Mouse (Mus musculus) neural tube, embryonic 13.5 days (tissue): Measurements from ENCODE around the gene Ttc30a1. TPM values are rescaled to one million over a fixed set of nuclear protein-coding genes. Genes with fewer than 3 reads are reported as not detected.

Source experiments
- ATAC-seq: fragments of 200-750 bp; cut with Nextera tagmentation; 2 replicates; pipeline ENCODE4 v1.8.0; 2017; ENCODE audit warnings: low read depth, mild to moderate bottlenecking, moderate TSS enrichment, moderate library complexity
- H3K27ac ChIP-seq: fragments of 300-500 bp; sonication (generic); replicated peaks from 2 replicates; pipeline ENCODE4 v1.5.1; 2015; ENCODE audit warnings: moderate library complexity, mild to moderate bottlenecking, inconsistent platforms
- H3K27me3 ChIP-seq: fragments of 300-500 bp; sonication (generic); 2 replicates; pipeline ENCODE4 v1.6.1; 2015; ENCODE audit warnings: mild to moderate bottlenecking, inconsistent platforms
- H3K36me3 ChIP-seq: fragments of 300-500 bp; sonication (generic); 2 replicates; pipeline ENCODE4 v1.6.1; 2015; ENCODE audit warnings: mild to moderate bottlenecking, inconsistent platforms
- H3K4me1 ChIP-seq: fragments of 300-500 bp; sonication (generic); replicated peaks from 2 replicates; pipeline ENCODE4 v1.6.1; 2015; ENCODE audit warnings: inconsistent platforms
- H3K4me2 ChIP-seq: fragments of 300-500 bp; sonication (generic); 2 replicates; pipeline ENCODE4 v1.6.1; 2015; ENCODE audit warnings: inconsistent platforms, mild to moderate bottlenecking, moderate library complexity
- H3K4me3 ChIP-seq: fragments of 300-500 bp; sonication (generic); 2 replicates; pipeline ENCODE4 v1.5.1; 2015; ENCODE audit warnings: mild to moderate bottlenecking, inconsistent platforms
- H3K9ac ChIP-seq: fragments of 300-500 bp; sonication (generic); 2 replicates; pipeline ENCODE4 v1.6.1; 2015; ENCODE audit warnings: moderate library complexity, mild to moderate bottlenecking, inconsistent platforms
- H3K9me3 ChIP-seq: fragments of 300-500 bp; sonication (generic); 2 replicates; pipeline ENCODE4 v1.6.1; 2016; ENCODE audit warnings: inconsistent platforms
- WGBS: fragments of 180-500 bp; shearing (Covaris S2); methylation state at CpG from one replicate; pipeline ENCODE4 v1.1.7; 2015; 5-methylcytosine and 5-hydroxymethylcytosine counted together
- polyA plus RNA-seq: library from polyadenylated mRNA; unstranded; fragments of >200 nt; fragmentation: Nextera tagmentation; extraction: Ambion mirVana; gene quantifications from 2 replicates; pipeline ENCODE4 v1.2.1, GENCODE M21; 2015

Gene Ttc30a1
- polyA plus RNA-seq, 1 experiment from 2014 or later, result 7.9 TPM

DNA sequence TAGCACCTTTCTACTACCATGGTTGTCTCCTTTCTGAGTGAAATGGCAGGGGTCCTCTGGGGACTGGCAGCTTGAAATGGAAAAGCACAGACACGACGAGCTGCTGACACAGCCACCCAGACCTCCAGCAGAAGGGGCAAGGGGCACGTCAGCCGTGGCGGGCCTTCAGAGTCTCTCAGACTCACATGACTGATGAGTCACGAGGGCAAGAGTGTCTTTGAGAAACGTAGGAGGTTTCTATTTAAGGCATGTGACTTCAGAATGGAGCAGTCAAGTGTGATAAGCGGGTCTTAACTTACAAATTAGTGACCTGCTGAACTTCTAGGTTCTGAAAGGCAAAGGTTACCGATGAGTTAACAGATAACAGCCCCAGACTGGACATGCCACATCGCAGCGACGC, 16.0 kb upstream of the Ttc30a1 start:
- no peak overlapping the region for H3K4me2 ChIP-seq

DNA sequence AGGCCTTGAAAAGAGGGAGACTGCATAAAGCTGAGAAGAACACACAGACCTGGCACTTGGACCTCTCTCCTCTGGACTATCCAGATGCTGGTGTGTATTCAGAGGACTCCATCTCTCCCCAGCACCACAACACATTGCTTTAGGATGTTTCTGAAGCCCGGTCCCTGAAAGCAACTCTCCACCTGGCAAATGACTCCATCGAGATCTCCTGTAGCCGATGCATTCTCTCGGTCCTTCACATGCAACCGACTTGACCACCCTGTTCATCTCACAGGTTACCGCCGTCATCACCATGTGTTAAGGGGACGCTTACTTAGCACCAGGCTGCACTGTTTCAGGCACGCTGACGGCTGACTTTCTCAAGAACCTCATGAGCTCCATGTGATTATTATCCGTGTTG, 13.1 kb upstream of the Ttc30a1 start:
- 95% methylated on average over 11 of the region's 11 CpGs for WGBS
- no peaks in the 10 kb centered on the region for H3K36me3 ChIP-seq
- peaks cover 57% of the 10 kb centered on the region for H3K4me1 ChIP-seq
- no peaks in the 10 kb centered on the region for H3K27me3 ChIP-seq
- ATAC-seq, result no peak
- no peak overlapping the region for H3K4me3 ChIP-seq
- H3K9me3 ChIP-seq, result no peaks in the 10 kb centered on the region
- no peak overlapping the region for H3K4me2 ChIP-seq
- H3K9ac ChIP-seq, result no peak overlapping the region
- H3K27ac ChIP-seq, result no peak overlapping the region

More for the DNA sequence above, 16.0 kb upstream of the Ttc30a1 start:
- WGBS, result 53% methylated on average over 12 of the region's 12 CpGs
- no peaks in the 10 kb centered on the region for H3K27me3 ChIP-seq
- ATAC-seq, result no peak
- no peaks in the 10 kb centered on the region for H3K9me3 ChIP-seq
- no peaks in the 10 kb centered on the region for H3K36me3 ChIP-seq
- H3K4me3 ChIP-seq, result no peak overlapping the region
- no peak overlapping the region for H3K9ac ChIP-seq
- no peak overlapping the region for H3K27ac ChIP-seq
- peaks cover 32% of the 10 kb centered on the region for H3K4me1 ChIP-seq

DNA sequence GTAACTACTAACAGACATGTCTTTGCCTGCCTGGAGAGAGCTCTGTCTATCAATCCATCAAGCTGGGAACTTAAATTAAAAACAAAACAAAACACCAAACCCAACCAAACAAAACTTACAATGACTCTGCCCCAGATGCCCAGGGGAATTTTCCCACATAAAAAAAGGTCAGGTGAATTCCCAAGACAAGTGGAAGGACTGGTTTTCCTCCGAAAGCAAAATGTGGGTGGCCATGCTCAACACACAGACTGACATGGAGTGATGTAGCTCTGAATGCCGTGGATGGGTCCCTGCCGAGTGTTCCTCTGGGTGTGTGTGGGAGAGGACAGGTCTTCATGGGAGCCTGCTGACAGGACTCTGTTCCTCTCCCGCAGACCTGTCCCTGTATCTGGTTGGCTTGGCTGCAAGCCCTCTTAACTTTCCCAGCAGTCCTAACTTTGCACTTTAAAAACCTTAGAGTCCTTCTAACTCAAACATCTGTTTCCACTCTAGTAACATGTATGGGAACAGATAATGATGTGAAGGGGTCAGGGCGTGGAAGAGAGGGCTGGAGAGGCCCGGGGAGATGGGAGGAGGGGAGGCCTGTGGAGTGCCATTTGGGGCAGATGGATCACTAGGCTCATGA, 9.9 kb upstream of the Ttc30a1 start:
- no peak overlapping the region for H3K4me3 ChIP-seq
- peaks cover 70% of the 10 kb centered on the region for H3K4me1 ChIP-seq
- H3K9me3 ChIP-seq, result no peaks in the 10 kb centered on the region
- ATAC-seq, result no peak
- H3K36me3 ChIP-seq, result no peaks in the 10 kb centered on the region
- 68% methylated on average over 6 of the region's 6 CpGs for WGBS
- H3K27ac ChIP-seq, result peak overlapping the region; percentile 64
- no peaks in the 10 kb centered on the region for H3K27me3 ChIP-seq
- H3K9ac ChIP-seq, result no peak overlapping the region
- no peak overlapping the region for H3K4me2 ChIP-seq

DNA sequence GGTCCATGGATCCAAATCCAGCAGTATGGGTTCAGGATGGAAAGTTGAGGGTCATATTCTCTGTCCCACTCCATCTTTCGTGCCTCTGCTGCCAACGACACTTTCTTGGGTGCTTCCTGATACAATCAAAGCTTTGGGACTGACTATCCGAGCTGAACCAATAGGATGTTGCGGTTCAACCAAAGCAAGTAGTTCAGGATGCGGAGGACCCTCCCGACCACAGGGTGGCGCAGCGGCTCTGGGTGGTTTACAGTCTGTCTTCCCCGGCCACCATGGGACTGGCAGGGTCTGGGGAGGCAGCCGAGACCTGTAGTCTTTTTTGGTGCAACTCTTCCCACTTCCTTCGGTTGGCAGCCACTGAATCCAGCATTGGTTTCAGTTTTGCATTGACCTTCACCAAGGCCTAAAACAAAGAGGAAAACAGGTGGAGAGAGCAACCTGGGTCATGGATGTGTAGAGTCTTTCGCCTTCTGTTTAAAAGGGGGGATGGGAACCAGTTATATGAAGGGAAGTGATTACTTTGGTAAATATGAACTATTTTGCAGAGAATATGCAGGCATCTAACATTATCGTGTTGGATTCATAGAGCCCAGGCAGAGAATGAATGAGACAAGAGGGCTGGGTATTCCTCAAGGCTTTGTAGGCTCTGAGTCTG, 9.2 kb upstream of the Ttc30a1 start:
- H3K4me2 ChIP-seq, result no peak overlapping the region
- WGBS, result 53% methylated on average over 13 of the region's 13 CpGs
- H3K27me3 ChIP-seq, result no peaks in the 10 kb centered on the region
- H3K36me3 ChIP-seq, result no peaks in the 10 kb centered on the region
- H3K4me1 ChIP-seq, result peaks cover 77% of the 10 kb centered on the region
- H3K27ac ChIP-seq, result peak overlapping the region; percentile 97
- H3K9ac ChIP-seq, result no peak overlapping the region
- H3K4me3 ChIP-seq, result no peak overlapping the region
- H3K9me3 ChIP-seq, result no peaks in the 10 kb centered on the region
- ATAC-seq, result no peak

DNA sequence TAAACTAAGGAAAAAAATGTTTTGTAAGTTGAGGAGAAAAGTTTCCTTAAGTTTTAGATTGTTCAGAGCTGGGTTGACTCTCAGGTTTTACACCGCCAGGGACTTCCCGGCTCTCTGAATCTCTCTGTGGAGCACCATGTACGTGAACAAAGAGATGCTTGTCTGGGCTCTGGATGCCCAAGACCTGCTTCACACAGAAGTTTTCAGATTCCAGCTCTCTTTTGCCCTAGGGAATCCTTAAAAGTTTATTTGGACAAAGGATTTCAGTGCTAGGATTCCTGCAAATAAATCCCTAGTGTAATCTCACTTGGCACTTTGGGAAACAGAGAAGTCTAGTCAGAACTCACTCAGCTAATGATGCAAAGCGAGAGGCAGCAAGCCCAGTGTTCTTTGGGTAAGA, 7.9 kb upstream of the Ttc30a1 start:
- peak overlapping the region; percentile 58; the same call in 1 of the 2 replicates for H3K9ac ChIP-seq
- no peak for ATAC-seq
- peak overlapping the region; percentile 48; the same call in 1 of the 2 replicates for H3K4me2 ChIP-seq
- WGBS, result 41% methylated on average over 4 of the region's 4 CpGs
- peak overlapping the region; percentile 97 for H3K27ac ChIP-seq
- no peaks in the 10 kb centered on the region for H3K36me3 ChIP-seq
- peaks cover 84% of the 10 kb centered on the region for H3K4me1 ChIP-seq
- no peaks in the 10 kb centered on the region for H3K9me3 ChIP-seq
- no peaks in the 10 kb centered on the region for H3K27me3 ChIP-seq
- no peak overlapping the region for H3K4me3 ChIP-seq

DNA sequence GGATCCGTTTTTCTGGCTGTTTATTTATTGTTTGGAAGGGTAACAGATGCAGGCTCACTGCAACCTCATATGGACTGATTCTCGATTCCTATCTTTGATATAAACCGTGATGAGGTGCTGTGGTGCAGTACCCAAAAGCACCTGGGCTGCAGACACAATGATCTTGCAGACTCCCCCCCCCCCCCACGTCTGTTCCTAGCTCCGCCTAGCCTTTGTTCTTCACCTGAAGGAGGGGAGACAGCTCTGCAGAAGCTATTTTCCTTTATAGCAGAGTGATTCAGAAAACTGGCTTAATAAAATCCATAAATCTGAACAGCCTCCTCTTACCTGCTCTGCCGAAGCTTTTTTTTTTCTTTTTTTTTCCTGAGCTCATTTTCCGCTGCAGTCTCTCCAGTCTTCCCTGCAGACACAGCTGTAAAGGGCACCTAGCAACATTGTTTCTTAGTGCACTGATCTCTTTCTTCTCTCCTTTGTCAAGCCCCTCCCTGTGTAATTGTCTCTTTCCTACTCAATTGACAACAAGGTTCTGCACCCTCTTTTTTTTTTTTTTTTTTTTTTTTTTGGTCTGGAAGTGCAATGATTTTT, 7.1 kb upstream of the Ttc30a1 start:
- Histone ChIP-seq H3K9me3 (no peaks in the 10 kb centered on the region), H3K4me3 (0 out of 2 replicates have a peak overlapping the region, but pooled peaks have one; percentile 4), H3K27ac (peak overlapping the region; percentile 97), H3K27me3 (no peaks in the 10 kb centered on the region), H3K4me1 (peaks cover 90% of the 10 kb centered on the region), H3K36me3 (no peaks in the 10 kb centered on the region), H3K9ac (peak overlapping the region; percentile 58), H3K4me2 (peak overlapping the region; percentile 48)
- peak; percentile 78 for ATAC-seq
- 14% methylated on average over 7 of the region's 7 CpGs for WGBS

DNA sequence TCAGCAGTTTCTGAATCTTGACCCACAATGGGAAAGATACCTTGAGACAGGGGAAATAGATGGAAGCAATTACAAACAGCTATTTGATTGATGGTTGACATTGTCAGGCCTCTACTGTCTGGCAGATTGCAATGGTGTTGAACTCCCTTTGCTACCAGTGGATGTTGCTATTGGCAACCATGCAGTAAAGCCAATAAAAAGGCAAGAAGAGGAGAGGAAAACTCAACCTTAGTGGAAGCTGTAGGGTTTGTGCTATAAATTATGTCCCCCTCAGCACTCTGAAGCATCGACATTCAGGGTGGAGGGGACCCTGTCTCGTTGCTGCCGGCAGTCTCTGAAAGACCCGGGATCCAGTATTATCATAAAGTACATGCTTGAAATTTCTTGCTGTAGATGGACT, 6.6 kb upstream of the Ttc30a1 start:
- no peaks in the 10 kb centered on the region for H3K9me3 ChIP-seq
- no peaks in the 10 kb centered on the region for H3K36me3 ChIP-seq
- 3% methylated on average over 4 of the region's 4 CpGs for WGBS
- peak overlapping the region; percentile 48 for H3K4me2 ChIP-seq
- H3K9ac ChIP-seq, result peak overlapping the region; percentile 58
- 0 out of 2 replicates have a peak overlapping the region, but pooled peaks have one; percentile 4 for H3K4me3 ChIP-seq
- H3K27me3 ChIP-seq, result no peaks in the 10 kb centered on the region
- H3K4me1 ChIP-seq, result peaks cover 87% of the 10 kb centered on the region
- ATAC-seq, result peak; percentile 78
- peak overlapping the region; percentile 97 for H3K27ac ChIP-seq

DNA sequence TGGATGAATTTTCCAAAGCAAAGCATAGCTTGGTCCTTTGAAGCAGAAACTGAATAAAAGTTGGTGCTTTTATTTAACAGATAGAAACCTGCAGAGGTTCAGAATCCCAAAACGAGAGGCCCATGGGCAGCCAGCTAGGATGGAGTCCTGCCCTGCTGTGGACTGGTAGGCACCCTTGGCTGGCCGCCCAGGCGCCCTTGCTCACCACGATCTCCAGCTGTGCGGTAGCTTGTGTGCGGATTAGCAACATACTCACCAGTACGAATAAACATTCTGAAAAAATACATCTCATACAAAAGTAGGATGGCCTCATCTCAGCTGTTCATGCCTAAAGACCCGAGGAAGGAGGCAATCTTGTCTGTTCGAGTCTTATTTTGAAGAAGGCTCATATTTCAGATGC, 6.0 kb upstream of the Ttc30a1 start:
- Histone ChIP-seq H3K4me2 (0 out of 2 replicates have a peak overlapping the region, but pooled peaks have one; percentile 48), H3K27me3 (no peaks in the 10 kb centered on the region), H3K9ac (no peak overlapping the region), H3K36me3 (no peaks in the 10 kb centered on the region), H3K4me3 (no peak overlapping the region), H3K27ac (peak overlapping the region; percentile 97), H3K9me3 (no peaks in the 10 kb centered on the region), H3K4me1 (peaks cover 81% of the 10 kb centered on the region)
- no peak for ATAC-seq
- WGBS, result 65% methylated on average over 9 of the region's 9 CpGs

DNA sequence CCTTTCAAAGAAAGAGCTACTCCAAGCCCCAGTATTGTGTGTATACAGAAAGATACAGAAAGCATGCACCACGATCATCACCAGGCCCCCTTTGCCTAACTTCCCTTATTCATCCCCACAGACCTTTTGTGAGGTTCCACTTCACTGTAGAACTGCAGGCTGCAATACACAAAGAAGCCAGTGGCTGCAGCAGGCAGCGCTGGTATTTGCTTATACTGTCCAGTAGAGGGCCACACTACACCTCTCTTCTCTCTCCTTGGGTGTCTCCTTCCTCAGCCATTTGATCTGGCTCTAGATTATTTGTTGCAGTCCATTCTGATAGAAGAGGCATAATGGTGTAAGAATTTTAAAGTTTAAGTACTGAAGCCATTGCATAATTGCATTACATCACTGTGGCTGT, 3.4 kb upstream of the Ttc30a1 start:
- H3K4me3 ChIP-seq, result no peak overlapping the region
- H3K9me3 ChIP-seq, result no peaks in the 10 kb centered on the region
- ATAC-seq, result peak; percentile 20
- peak overlapping the region; percentile 32; the same call in 1 of the 2 replicates for H3K9ac ChIP-seq
- H3K36me3 ChIP-seq, result no peaks in the 10 kb centered on the region
- H3K27me3 ChIP-seq, result no peaks in the 10 kb centered on the region
- H3K27ac ChIP-seq, result peak overlapping the region; percentile 79
- H3K4me2 ChIP-seq, result 0 out of 2 replicates have a peak overlapping the region, but pooled peaks have one; percentile 14
- WGBS, result 4% methylated on average over 2 of the region's 2 CpGs
- peaks cover 59% of the 10 kb centered on the region for H3K4me1 ChIP-seq

DNA sequence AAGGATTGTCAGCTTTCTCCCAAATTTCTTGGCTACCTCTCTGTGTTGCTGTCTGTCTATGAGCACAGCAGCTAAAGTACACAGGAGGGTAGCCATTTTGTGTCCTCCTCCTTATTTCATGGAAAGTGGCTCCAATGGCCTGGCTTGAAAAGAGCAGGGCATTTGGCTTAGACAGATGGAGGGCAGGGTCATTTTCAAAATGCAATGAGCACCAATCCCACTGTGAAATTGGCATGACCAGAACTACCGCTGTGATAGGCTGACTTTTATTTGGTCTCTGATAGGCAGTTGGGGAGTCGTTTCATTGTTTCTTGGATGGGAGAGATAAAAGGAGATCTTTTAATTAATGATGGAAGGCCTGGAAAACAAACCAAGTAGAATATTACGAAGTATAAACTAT, 2.1 kb upstream of the Ttc30a1 start:
- no peak overlapping the region for H3K27ac ChIP-seq
- no peaks in the 10 kb centered on the region for H3K36me3 ChIP-seq
- no peak overlapping the region for H3K4me3 ChIP-seq
- no peak for ATAC-seq
- peaks cover 47% of the 10 kb centered on the region for H3K4me1 ChIP-seq
- H3K27me3 ChIP-seq, result no peaks in the 10 kb centered on the region
- 51% methylated on average over 3 of the region's 3 CpGs for WGBS
- no peaks in the 10 kb centered on the region for H3K9me3 ChIP-seq
- H3K9ac ChIP-seq, result no peak overlapping the region
- H3K4me2 ChIP-seq, result no peak overlapping the region

DNA sequence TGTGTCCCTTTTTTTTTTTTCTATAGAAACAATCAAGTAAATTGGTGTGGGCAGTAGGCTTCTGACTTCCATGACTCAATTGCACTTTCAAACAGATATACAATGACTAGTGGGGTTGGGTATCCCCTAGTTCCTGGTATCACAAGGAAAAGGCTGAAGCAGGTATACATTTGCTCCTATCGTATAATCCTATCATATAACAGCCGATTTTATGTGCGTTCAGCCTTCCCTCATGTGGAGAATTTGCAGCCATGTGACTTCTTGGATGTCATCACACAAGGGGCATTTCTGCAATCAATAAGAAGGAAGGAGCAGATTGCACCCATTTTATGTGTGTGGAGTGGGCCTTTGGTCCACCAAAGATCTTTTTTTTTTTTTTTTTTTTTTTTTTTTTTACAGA, 1.3 kb upstream of the Ttc30a1 start:
- H3K27me3 ChIP-seq, result no peaks in the 10 kb centered on the region
- H3K4me3 ChIP-seq, result no peak overlapping the region
- no peak for ATAC-seq
- H3K4me2 ChIP-seq, result no peak overlapping the region
- no peak overlapping the region for H3K27ac ChIP-seq
- H3K4me1 ChIP-seq, result peaks cover 39% of the 10 kb centered on the region
- H3K9ac ChIP-seq, result no peak overlapping the region
- H3K9me3 ChIP-seq, result no peaks in the 10 kb centered on the region
- H3K36me3 ChIP-seq, result no peaks in the 10 kb centered on the region
- 97% methylated on average over 3 of the region's 3 CpGs for WGBS

DNA sequence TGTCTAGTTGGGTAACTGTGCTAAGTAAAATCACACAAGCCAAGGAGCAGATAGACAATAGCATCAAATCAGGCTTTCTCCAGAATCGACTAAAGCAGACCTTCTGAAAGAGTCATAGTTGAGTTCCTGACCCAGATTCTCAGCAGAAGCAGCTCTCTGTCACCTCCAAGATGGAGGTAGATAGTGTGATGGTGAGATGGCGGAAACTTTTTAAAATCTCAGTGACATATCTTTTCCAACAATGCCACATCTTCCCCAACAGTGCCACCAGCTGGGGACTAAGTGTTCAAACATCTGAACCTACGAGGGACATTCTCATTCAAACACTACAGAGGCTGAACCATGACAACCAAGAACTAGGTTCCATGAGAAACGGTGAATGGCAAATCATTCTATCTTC, 859 bp upstream of the Ttc30a1 start:
- Histone ChIP-seq H3K9ac (no peak overlapping the region), H3K27me3 (no peaks in the 10 kb centered on the region), H3K4me2 (no peak overlapping the region), H3K36me3 (no peaks in the 10 kb centered on the region), H3K9me3 (no peaks in the 10 kb centered on the region), H3K4me3 (no peak overlapping the region), H3K4me1 (peaks cover 34% of the 10 kb centered on the region), H3K27ac (no peak overlapping the region)
- 98% methylated on average over 4 of the region's 4 CpGs for WGBS
- no peak for ATAC-seq
